Mouse (Mus musculus): ENCODE data around the gene 2010003K11Rik. TPM values are rescaled to one million over a fixed set of nuclear protein-coding genes. Genes with fewer than 3 reads are reported as not detected.

Gene 2010003K11Rik
- polyA plus RNA-seq, 1 experiment from 2014 or later, result 1.3 TPM

DNA sequence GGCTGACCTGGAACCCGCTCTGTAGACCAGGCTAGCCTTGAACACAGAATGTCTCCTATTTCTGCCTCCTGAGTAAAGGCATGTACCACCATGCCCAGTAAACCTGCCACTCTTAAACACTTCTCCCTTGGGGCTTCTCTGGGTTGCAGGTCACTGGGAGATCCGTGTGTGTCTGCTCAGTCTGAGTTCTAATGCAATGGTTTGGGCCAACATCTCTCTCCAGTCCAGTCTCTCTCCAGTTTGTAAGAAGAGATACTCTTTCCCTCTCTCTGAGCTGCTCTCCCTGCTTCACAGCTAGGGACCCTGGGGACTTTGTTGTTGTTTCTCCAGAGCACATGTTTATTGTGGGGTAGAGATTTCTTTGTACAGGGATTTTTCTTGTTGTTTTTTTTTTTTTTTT is 17.9 kb upstream of the 2010003K11Rik start:
- WGBS, result 61% methylated on average over 2 of the region's 2 CpGs

DNA sequence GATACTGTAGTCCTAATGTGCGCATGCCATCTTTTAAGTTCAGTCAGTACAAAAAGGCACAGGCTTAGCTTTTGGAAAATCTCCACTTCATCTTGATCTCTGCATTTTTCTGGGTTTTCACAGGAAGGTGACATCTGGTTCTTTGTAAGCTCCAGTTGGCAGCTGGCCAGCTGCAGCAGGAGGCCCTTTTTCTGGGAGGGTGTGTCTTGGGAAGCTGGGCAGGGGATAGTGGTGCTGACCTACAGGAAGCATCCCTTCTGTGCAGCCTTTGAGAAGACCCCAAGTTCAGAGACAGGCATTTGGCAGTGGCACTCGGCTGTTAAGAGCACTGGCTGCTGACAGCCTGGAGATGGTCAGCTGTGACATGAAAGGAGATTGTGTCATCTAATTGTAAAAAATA is 17.4 kb upstream of the 2010003K11Rik start:
- Histone ChIP-seq H3K4me1 (peaks cover 12% of the 10 kb centered on the region), H3K9ac (no peak overlapping the region), H3K27ac (peak overlapping the region; percentile 8; the same call in 1 of the 2 replicates), H3K36me3 (no peaks in the 10 kb centered on the region), H3K9me3 (no peaks in the 10 kb centered on the region), H3K27me3 (replicated peaks) (no peaks in the 10 kb centered on the region), H3K4me2 (no peak overlapping the region), H3K4me3 (replicated peaks) (no peak overlapping the region)
- 34% methylated on average over 2 of the region's 2 CpGs for WGBS
- ATAC-seq (ENCODE audit: insufficient read depth, low FRiP score, low read depth), result peak; percentile 39; the same call in 1 of the 2 replicates

More for the DNA sequence above, 17.9 kb upstream of the 2010003K11Rik start:
- Histone ChIP-seq H3K4me3 (replicated peaks) (no peak overlapping the region), H3K4me1 (peaks cover 7% of the 10 kb centered on the region; the same call in 1 of the 2 replicates), H3K4me2 (no peak overlapping the region), H3K9ac (no peak overlapping the region), H3K27ac (no peak overlapping the region), H3K9me3 (no peaks in the 10 kb centered on the region), H3K27me3 (replicated peaks) (no peaks in the 10 kb centered on the region), H3K36me3 (no peaks in the 10 kb centered on the region)
- ATAC-seq (ENCODE audit: insufficient read depth, low FRiP score, low read depth), result no peak

DNA sequence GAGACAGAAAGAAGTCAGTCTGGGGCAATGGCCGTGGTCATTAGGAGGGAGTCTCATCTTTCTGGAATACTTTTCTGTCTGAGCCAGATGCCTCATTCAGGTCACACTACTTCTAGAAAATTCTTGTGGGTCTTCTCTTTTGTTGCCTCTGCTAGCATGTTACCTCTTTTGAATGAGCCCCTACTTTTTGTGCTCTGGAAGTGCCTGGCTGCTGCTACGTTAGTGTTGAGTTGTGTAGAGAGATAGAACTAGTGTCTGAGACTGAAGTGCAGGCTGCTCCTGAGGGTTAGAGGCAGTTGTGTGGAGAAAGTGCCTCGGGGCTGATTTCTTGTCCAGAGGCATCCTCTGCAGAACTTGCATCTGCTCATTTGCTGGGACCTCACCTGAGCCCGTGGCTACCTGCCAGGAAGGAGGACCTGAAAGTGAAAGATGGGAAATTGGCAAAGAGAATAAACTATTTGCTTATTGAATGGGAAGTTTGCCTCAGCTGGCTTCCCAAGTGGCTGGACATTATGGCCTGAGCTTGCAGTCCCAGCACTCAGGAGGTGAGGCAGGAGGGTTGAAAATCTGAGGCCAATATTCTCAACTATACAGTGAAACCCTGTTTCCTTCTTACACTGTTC is 15.0 kb upstream of the 2010003K11Rik start:
- Histone ChIP-seq H3K27ac (no peak overlapping the region), H3K9ac (no peak overlapping the region), H3K9me3 (no peaks in the 10 kb centered on the region), H3K4me1 (peaks cover 19% of the 10 kb centered on the region), H3K4me2 (no peak overlapping the region), H3K4me3 (replicated peaks) (no peak overlapping the region), H3K27me3 (replicated peaks) (no peaks in the 10 kb centered on the region), H3K36me3 (no peaks in the 10 kb centered on the region)
- WGBS, result 67% methylated on average over 4 of the region's 4 CpGs
- no peak for ATAC-seq (ENCODE audit: insufficient read depth, low FRiP score, low read depth)

DNA sequence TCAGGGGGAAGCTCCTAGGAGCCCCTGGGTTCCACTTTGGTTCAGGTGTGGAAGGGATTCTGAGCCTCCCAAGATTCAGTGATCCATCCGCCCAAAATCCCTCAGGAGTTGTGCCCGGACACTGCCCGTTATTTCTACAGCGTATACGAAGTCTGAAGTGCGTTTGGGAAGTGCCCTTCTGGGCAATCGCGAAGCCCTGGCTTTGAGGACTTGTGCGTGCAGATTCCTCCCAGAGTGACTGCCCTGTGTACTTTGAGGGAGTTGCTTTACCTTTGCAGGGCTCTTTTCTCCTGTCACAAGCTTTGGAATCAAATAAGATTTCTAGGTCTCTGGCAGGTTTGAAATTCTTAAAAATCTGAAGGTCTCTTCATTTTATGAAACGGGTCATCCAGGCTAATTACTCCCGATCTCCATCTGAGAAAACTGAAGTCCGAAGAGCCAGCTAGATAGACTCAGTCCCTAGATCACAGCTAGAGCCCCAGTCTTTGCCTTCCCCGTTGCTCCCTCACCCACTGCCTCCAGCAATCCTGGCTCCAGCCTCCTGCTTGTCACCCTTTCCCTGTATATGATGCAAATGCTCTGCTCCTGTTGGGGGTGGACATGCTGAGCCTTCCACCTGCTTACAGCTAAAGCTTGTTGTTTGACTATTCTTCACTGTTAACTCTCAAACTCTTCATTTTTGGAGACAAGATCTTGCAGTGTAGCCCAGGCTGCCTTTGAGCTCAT is 12.9 kb upstream of the 2010003K11Rik start:
- Histone ChIP-seq H3K4me3 (replicated peaks) (peak overlapping the region; percentile 78), H3K36me3 (no peaks in the 10 kb centered on the region), H3K27me3 (replicated peaks) (no peaks in the 10 kb centered on the region), H3K9ac (peak overlapping the region; percentile 34; the same call in 1 of the 2 replicates), H3K9me3 (no peaks in the 10 kb centered on the region), H3K27ac (no peak overlapping the region), H3K4me2 (peak overlapping the region; percentile 98), H3K4me1 (peaks cover 19% of the 10 kb centered on the region)
- ATAC-seq (ENCODE audit: insufficient read depth, low FRiP score, low read depth), result no peak
- 6% methylated on average over 13 of the region's 13 CpGs for WGBS

DNA sequence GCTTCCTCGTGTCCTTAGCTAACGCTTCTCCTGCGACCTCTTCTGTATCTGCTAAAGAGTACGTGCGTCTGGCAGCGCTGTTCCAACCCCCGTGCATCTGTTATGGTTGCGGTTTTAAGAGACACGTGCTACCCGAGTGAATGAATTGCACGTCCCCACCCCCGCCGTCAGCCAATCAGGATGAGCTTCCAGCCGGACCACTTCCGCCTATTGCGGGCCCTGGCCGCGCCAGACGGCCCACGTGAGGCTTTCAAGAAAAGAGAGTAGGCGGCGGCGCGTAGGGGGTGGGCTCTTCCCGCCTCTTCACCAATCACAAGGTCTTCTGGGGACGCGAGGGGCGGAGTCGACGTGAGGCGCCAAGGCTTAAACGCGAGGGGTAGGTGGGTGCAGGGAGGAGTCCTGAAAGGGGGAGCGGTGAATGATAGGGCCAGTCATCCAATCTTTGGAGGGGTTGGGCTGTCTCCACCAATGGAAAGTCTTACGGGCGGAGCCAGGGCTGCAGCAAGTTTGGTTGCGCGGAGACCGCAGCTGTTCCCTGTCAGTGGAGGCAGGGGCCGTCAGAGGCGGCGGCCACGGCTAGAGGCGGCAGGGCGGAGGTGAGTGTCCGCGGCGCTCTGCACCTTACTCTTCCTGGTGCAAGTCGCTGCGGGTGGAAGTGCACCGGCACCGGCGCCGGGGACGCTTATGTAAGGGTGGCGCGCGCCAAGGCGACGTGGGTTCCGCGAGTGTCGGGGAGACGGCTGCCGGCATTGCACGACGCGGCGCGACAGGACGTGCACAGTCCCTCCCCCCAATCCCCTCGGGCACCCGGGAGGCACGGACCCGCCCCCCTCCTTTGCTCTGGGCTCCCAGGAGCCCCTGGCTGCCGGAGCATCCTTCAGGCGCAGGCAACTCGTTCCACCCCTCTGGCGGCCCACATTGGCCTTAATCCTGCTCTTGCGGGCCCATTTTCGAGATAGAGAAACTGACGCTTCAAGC is 11.9 kb upstream of the 2010003K11Rik start, which contains the start of gene Pcx:
Pcx (plus strand) TSS at position 487 of the 978 bp plus-strand sequence.
- Histone ChIP-seq H3K4me2 (peak within 1 kb of the TSS; percentile 98), H3K36me3 (no peaks in the 10 kb centered on the region), H3K9me3 (no peaks in the 10 kb centered on the region), H3K4me1 (peaks cover 12% of the 10 kb centered on the region), H3K4me3 (replicated peaks) (peak within 1 kb of the TSS; percentile 78), H3K27ac (0 out of 2 replicates have a peak within 1 kb of the TSS, but pooled peaks have one; percentile 41), H3K9ac (peak within 1 kb of the TSS; percentile 34; the same call in 1 of the 2 replicates), H3K27me3 (replicated peaks) (no peaks in the 10 kb centered on the region)
- WGBS, result under 1% methylated on average over 82 of the region's 82 CpGs
- peak; percentile 99 for ATAC-seq (ENCODE audit: insufficient read depth, low FRiP score, low read depth)

DNA sequence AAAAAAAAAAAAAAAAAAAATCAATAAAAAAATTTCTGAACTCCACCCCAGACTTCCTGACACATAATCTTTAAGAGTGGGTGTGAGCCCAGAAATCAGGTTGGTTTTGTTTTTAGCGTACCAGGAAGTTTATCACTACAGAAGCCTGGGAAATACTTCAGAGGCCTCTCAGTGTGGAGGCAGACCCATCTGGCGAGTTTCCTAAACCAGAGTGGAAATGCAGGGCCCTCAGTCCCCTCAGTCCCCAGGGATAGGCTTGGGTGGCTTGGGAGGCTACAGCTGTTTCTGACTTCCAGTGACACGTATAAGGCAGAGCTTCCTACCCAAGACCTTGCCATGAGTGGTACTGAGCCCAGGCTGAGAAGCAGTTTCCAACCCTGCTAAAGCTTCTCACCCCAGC is 9.4 kb upstream of the 2010003K11Rik start:
- H3K4me3 ChIP-seq (replicated peaks), result no peak overlapping the region
- 50% methylated on average over 3 of the region's 3 CpGs for WGBS
- no peak overlapping the region for H3K9ac ChIP-seq
- no peak for ATAC-seq (ENCODE audit: insufficient read depth, low FRiP score, low read depth)
- H3K27ac ChIP-seq, result peak overlapping the region; percentile 73
- H3K27me3 ChIP-seq (replicated peaks), result no peaks in the 10 kb centered on the region
- H3K4me1 ChIP-seq, result peaks cover 12% of the 10 kb centered on the region
- H3K9me3 ChIP-seq, result no peaks in the 10 kb centered on the region
- no peak overlapping the region for H3K4me2 ChIP-seq
- no peaks in the 10 kb centered on the region for H3K36me3 ChIP-seq

DNA sequence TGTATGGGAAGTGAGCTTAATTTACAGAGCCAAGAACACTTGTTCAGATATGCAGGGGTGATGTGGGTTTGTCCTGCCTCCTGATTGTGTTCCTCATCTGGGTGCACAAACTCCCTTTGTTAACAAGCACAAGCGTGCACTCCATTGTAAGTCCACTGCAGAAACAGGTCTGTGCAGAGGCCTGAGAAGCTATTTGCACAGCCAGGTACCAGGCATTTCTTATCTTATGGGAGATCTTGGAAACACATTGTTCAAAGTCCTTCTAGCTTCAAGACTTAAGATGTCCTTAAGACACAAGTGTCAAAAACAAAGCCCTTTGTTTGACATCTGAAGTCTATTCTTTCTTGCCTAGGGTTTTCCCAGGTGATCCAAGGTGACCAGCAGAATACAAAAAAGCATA is 6.4 kb upstream of the 2010003K11Rik start:
- WGBS, result 76% methylated on average over 1 of the region's 1 CpGs
- H3K27ac ChIP-seq, result no peak overlapping the region

DNA sequence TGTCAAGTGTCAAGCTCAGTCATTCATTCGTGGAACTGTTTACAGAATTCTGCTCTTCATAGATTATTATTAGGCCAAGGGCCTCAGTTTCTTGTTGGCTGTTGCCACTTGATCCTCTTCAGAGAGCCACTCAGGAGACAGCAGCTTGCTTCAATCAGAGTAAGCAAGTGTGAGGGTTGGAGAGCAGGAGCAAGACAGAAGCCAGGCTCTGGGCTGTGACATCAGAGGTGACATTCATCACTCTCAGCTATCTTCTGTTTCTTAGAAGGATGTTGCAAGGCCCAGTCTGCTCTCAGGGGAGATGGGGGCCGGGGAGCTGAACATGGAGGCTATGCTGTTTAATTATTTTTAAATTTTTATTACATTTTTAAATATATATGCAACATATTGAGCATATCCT is 4.3 kb upstream of the 2010003K11Rik start:
- H3K4me3 ChIP-seq (replicated peaks), result no peak overlapping the region
- H3K9me3 ChIP-seq, result no peaks in the 10 kb centered on the region
- H3K4me1 ChIP-seq, result peaks cover 5% of the 10 kb centered on the region; the same call in 1 of the 2 replicates
- H3K36me3 ChIP-seq, result no peaks in the 10 kb centered on the region
- no peaks in the 10 kb centered on the region for H3K27me3 ChIP-seq (replicated peaks)
- H3K27ac ChIP-seq, result no peak overlapping the region
- WGBS, result 48% methylated on average over 2 of the region's 2 CpGs
- ATAC-seq (ENCODE audit: insufficient read depth, low FRiP score, low read depth), result no peak
- no peak overlapping the region for H3K9ac ChIP-seq
- no peak overlapping the region for H3K4me2 ChIP-seq

More for the DNA sequence above, 6.4 kb upstream of the 2010003K11Rik start:
- Histone ChIP-seq H3K4me3 (replicated peaks) (no peak overlapping the region), H3K36me3 (no peaks in the 10 kb centered on the region), H3K9ac (no peak overlapping the region), H3K9me3 (no peaks in the 10 kb centered on the region), H3K4me2 (no peak overlapping the region), H3K27me3 (replicated peaks) (no peaks in the 10 kb centered on the region), H3K4me1 (peaks cover 4% of the 10 kb centered on the region)
- no peak for ATAC-seq (ENCODE audit: insufficient read depth, low FRiP score, low read depth)

DNA sequence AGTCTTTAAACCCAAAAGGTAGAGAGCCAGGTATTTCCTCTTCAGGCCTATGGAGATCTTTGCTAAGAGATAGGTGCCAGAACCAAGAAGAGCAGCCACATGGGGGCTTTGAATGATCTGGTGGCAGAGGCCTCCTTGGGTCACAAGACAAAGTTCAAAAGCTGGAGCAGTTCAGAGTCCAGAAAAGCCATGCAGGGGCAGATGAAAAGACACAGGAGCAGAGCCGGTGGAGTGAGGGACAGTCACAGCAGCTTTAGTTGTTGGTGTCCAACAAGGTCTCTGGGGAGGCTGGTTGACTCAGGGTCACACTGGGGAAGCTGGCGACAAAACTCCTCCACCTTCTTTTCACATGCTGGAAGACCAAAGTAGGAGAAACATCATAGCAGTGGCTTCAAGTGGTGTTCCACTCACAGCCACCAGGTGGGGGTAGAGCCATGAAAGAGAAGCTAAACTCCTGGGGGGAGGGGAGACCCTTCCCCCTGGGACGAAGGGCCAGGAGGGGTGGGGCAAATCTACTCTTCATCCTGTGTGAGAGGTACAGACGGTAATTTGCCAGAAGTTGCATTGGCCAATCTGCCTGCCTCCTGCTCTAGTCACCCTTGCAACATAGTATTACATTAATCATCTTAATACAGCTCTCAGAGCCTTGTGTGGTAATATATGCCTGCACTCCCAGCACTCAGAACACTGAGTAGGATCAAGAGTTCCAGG is 965 bp downstream of the 2010003K11Rik start:
- no peak overlapping the region for H3K4me3 ChIP-seq (replicated peaks)
- 5% methylated on average over 4 of the region's 4 CpGs for WGBS

DNA sequence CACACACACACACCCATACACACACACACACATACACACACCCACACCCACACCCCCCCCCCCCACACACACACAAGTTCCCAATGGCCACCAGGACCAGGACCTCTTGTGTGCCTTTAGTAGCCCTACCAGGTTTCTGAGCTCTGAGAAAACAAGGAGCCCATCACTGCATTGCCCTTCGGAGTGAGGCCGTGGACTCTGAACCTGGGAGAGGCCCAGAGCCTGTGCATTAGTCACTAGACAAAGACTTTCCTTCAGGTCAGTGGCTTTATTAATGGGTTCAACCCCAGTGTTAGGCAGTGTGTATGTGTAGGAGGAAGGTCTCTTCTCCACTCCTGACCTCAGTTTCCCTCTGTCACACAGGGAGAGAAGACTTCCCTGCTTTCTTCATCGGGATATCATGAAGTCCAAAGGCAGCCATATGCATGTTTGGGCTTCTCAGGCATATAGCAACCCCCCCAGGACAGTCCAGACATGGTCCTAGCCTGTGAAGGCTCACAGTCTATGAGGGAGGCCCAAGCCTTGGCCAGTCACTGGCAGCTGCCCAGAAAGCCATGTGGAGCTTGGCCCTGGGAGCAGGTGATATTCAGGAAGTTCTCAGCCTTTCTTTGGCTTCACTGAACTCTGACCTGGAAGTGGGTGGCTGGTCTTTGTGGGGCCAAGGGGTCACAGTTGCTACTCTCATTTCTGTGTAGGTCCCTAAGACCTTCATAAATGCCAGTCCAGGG is 1.7 kb downstream of the 2010003K11Rik start:
- Histone ChIP-seq H3K4me1 (peaks cover 12% of the 10 kb centered on the region; the same call in 1 of the 2 replicates), H3K36me3 (no peaks in the 10 kb centered on the region), H3K4me3 (replicated peaks) (no peak overlapping the region), H3K4me2 (no peak overlapping the region), H3K9me3 (no peaks in the 10 kb centered on the region), H3K27ac (no peak overlapping the region), H3K27me3 (replicated peaks) (no peaks in the 10 kb centered on the region), H3K9ac (no peak overlapping the region)
- ATAC-seq (ENCODE audit: insufficient read depth, low FRiP score, low read depth), result peak; percentile 19; the same call in 1 of the 2 replicates
- 88% methylated on average over 3 of the region's 3 CpGs for WGBS

More for the DNA sequence above, 965 bp downstream of the 2010003K11Rik start:
- peaks cover 12% of the 10 kb centered on the region; the same call in 1 of the 2 replicates for H3K4me1 ChIP-seq
- H3K27ac ChIP-seq, result no peak overlapping the region; the same call in 1 of the 2 replicates
- no peaks in the 10 kb centered on the region for H3K27me3 ChIP-seq (replicated peaks)
- no peaks in the 10 kb centered on the region for H3K36me3 ChIP-seq
- ATAC-seq (ENCODE audit: insufficient read depth, low FRiP score, low read depth), result peak; percentile 37; the same call in 1 of the 2 replicates
- no peak overlapping the region for H3K9ac ChIP-seq
- H3K4me2 ChIP-seq, result no peak overlapping the region
- H3K9me3 ChIP-seq, result no peaks in the 10 kb centered on the region
